Mouse (Mus musculus) intestine, postnatal 0 days (tissue): ENCODE results near the gene Neb. TPM values are rescaled to one million over a fixed set of nuclear protein-coding genes. Genes with fewer than 3 reads are reported as not detected.
"Not testable (repeated sequence)": the region's sequence is repeated elsewhere in the genome, so short reads cannot be mapped to it uniquely, and the experiment has no call there.

Source experiments
- ATAC-seq: fragments of 200-750 bp; cut with Nextera tagmentation; 2 replicates; pipeline ENCODE4 v1.8.0; 2017; ENCODE audit warnings: mild to moderate bottlenecking, moderate TSS enrichment, moderate library complexity
- H3K27ac ChIP-seq: fragments of 300-500 bp; sonication (generic); 2 replicates; pipeline ENCODE4 v1.5.1; 2014; ENCODE audit warnings: mild to moderate bottlenecking, low read depth, low read length, moderate library complexity
- H3K27me3 ChIP-seq: fragments of 300-500 bp; sonication (generic); replicated peaks from 2 replicates; pipeline ENCODE4 v1.6.1; 2014; ENCODE audit warnings: low read length, mixed read lengths; ENCODE audit not compliant: control insufficient read depth, insufficient read depth
- H3K36me3 ChIP-seq: fragments of 300-500 bp; sonication (generic); 2 replicates; pipeline ENCODE4 v1.6.1; 2014; ENCODE audit warnings: mild to moderate bottlenecking, moderate library complexity; ENCODE audit not compliant: control insufficient read depth, insufficient read depth
- H3K4me1 ChIP-seq: fragments of 300-500 bp; sonication (generic); replicated peaks from 2 replicates; pipeline ENCODE4 v1.6.1; 2014; ENCODE audit warnings: antibody characterized with exemption, low read length, mixed read lengths; ENCODE audit not compliant: control insufficient read depth, insufficient read depth
- H3K4me2 ChIP-seq: fragments of 300-500 bp; sonication (generic); replicated peaks from 2 replicates; pipeline ENCODE4 v1.6.1; 2014; ENCODE audit warnings: low read depth, mild to moderate bottlenecking, moderate library complexity
- H3K4me3 ChIP-seq: fragments of 300-500 bp; sonication (generic); 2 replicates; pipeline ENCODE4 v1.5.1; 2014; ENCODE audit warnings: low read depth, low read length
- H3K9ac ChIP-seq: fragments of 300-500 bp; sonication (generic); 2 replicates; pipeline ENCODE4 v1.6.1; 2014; ENCODE audit warnings: mild to moderate bottlenecking, low read depth, low read length
- H3K9me3 ChIP-seq: fragments of 300-500 bp; sonication (generic); 2 replicates; pipeline ENCODE4 v1.6.1; 2016; ENCODE audit warnings: mixed run types; ENCODE audit not compliant: control insufficient read depth
- CTCF ChIP-seq: sonication (generic); IDR thresholded peaks from 2 replicates; pipeline ENCODE4 v1.5.1; 2016; ENCODE audit warnings: low read depth, mild to moderate bottlenecking, control low read depth, antibody characterized with exemption, moderate library complexity
- WGBS: fragments of 180-500 bp; shearing (Covaris S2); extraction: QIAGEN DNeasy Blood & Tissue Kit; methylation state at CpG from one replicate; pipeline ENCODE4 v1.1.7; 2014; 5-methylcytosine and 5-hydroxymethylcytosine counted together
- microRNA-seq: library from miRNA; unstranded; fragments of <30 nt; microRNA quantifications from one replicate; pipeline ENCODE4, GENCODE M21; 2016
- polyA plus RNA-seq: library from polyadenylated mRNA; unstranded; fragments of >200 nt; fragmentation: Nextera tagmentation; extraction: Ambion mirVana; gene quantifications from 2 replicates; pipeline ENCODE4 v1.2.1, GENCODE M21; 2015

Neb gene
- polyA plus RNA-seq, 1 experiment from 2014 or later: 0.10 TPM

DNA sequence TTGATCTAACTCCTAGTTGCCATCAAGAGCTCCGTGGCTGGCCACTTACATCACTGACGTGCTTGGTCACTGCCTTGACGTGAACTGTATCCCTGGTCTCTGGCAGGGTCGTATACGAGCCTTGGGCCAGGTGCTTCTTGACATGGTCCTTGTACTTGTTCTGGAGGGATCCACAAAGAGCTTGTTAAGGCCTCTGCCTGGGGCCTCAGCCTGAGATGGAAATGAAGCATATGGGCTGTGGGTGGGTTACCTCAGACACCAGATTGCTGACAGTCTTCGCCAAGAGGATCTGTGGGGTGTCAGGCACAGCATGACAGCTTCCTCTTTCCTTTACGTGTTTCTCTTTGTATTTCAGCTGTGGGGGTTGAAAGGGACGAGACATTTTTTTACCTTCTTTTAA lies 201.7 kb downstream of the Neb start:
- H3K36me3 ChIP-seq: no peaks in the 10 kb centered on the region
- H3K27ac ChIP-seq: no peak overlapping the region
- no peaks in the 10 kb centered on the region for H3K27me3 ChIP-seq
- no peak overlapping the region for H3K4me2 ChIP-seq
- H3K9ac ChIP-seq: no peak overlapping the region
- TF ChIP-seq CTCF: no peak
- WGBS: 76% methylated on average over 8 of the region's 8 CpGs
- H3K4me1 ChIP-seq: no peaks in the 10 kb centered on the region
- H3K9me3 ChIP-seq: no peaks in the 10 kb centered on the region
- H3K4me3 ChIP-seq: no peak overlapping the region
- ATAC-seq: no peak

DNA sequence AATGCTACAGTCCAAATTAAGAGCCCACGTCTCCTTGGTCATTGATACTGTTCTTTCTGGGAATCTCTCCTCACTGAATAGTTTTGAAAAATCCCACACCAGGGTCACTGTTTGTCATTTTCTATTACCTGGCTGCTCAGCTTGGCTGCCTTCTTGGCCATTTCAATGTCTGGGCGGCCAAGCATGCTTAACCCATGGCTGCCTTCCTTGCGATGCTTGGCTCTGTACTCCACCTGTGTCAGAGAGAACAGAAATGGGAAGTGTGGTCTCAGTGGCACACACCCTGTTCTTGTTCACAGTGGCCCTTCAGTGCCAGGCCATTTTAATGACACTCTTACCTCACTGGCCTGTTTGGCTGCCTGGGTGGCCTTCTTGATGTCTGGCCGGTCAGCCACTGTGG lies 203.3 kb downstream of the Neb start:
- TF ChIP-seq CTCF: no peak
- WGBS: 94% methylated on average over 4 of the region's 4 CpGs

DNA sequence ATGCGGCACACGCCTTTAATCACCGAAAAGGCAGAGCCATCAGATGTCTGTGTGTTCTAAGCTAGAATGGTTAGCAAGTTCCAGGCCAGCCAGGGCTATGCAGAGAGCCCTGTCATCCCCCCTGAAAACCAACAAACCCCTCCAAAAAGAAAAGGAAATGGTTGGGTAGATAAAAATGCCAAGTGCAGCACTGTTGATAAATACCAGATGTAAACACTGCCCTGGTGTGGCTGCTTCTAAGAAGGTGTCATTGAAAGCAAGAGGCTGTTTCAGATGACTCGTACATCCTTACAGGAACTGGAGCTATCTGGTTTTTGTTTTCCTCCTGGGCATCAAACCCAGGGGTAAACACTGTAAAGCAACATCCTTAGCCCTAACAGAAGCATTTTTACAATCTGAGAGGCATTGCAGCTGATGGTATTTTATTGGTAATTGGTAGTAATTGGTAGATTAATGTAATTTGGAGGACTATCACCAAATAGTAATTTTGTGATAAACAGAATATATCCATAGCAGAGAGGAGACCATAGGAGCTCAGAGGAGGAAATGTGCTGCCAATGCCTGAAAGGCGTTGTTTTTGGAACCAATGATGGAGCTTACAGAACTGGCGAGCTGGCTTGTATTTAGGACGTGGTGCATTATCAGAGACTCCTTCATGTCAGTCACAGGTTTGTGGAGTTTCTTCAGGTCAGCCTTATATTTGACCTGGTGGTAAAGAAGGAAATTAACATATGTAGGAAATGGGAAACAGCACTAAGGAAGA lies 208.8 kb downstream of the Neb start:
- H3K27ac ChIP-seq: no peak overlapping the region
- H3K27me3 ChIP-seq: no peaks in the 10 kb centered on the region
- no peak overlapping the region for H3K4me2 ChIP-seq
- no peak for TF ChIP-seq CTCF
- 67% methylated on average over 7 of the region's 7 CpGs for WGBS
- H3K9ac ChIP-seq: no peak overlapping the region
- H3K4me3 ChIP-seq: no peak overlapping the region
- no peaks in the 10 kb centered on the region for H3K36me3 ChIP-seq
- no peaks in the 10 kb centered on the region for H3K4me1 ChIP-seq
- no peak for ATAC-seq
- H3K9me3 ChIP-seq: no peaks in the 10 kb centered on the region

More for the DNA sequence above, 203.3 kb downstream of the Neb start:
- Histone ChIP-seq H3K9ac (no peak overlapping the region), H3K4me2 (no peak overlapping the region), H3K36me3 (no peaks in the 10 kb centered on the region), H3K4me1 (no peaks in the 10 kb centered on the region), H3K27me3 (no peaks in the 10 kb centered on the region), H3K9me3 (no peaks in the 10 kb centered on the region), H3K4me3 (no peak overlapping the region), H3K27ac (no peak overlapping the region)
- ATAC-seq: no peak

DNA sequence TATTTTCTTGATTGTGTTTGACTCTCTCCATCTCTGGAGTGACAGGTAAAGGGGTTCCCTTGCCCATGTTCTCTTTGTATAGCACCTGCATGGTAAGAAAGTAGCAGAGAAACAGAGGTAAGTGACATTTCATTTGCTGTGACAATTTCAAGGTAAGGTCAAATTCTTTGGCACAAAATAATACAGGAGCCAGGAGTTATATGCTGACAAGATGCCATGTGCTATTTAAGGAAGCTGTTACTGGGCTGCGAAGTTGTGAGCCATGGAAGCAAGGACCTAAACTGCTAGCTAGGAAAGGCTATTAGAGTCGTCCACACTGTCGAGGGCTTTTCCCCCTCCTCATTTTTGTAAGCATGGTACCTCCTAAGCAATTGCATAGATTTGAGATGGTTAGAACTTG lies 225.2 kb downstream of the Neb start:
- no peak overlapping the region for H3K9ac ChIP-seq
- H3K36me3 ChIP-seq: no peaks in the 10 kb centered on the region
- H3K4me3 ChIP-seq: no peak overlapping the region
- no peak overlapping the region for H3K4me2 ChIP-seq
- ATAC-seq: no peak
- no peaks in the 10 kb centered on the region for H3K4me1 ChIP-seq
- H3K27me3 ChIP-seq: no peaks in the 10 kb centered on the region
- 81% methylated on average over 3 of the region's 3 CpGs for WGBS
- H3K27ac ChIP-seq: no peak overlapping the region
- H3K9me3 ChIP-seq: no peaks in the 10 kb centered on the region
- no peak for TF ChIP-seq CTCF

DNA sequence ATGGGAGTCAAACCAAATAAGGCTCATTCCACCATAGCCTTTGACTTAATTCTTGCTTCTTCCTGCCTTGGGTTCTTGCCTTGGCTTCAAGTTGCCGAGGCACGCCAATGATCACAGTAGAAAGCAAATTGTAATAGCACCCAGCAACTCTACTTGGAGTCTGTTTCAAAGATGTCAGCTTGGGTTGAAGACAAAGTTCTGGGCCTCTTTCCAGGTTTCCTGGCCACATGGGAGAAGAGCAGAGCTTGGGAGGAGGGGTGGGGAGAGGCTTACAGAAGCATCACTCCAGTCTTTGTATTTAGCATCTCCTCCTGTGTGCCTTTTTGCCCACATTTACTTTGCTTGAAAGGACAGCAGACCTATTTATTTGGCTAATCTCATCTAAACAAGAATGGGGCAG lies 244.9 kb downstream of the Neb start:
- Histone ChIP-seq H3K4me2 (no peak overlapping the region), H3K4me3 (no peak overlapping the region), H3K4me1 (no peaks in the 10 kb centered on the region), H3K9me3 (no peaks in the 10 kb centered on the region), H3K27ac (no peak overlapping the region), H3K27me3 (no peaks in the 10 kb centered on the region), H3K36me3 (0 out of 2 replicates have a peak, but pooled peaks cover 10% of the 10 kb centered on the region), H3K9ac (no peak overlapping the region)
- ATAC-seq: no peak
- no peak for TF ChIP-seq CTCF
- 92% methylated on average over 2 of the region's 2 CpGs for WGBS

DNA sequence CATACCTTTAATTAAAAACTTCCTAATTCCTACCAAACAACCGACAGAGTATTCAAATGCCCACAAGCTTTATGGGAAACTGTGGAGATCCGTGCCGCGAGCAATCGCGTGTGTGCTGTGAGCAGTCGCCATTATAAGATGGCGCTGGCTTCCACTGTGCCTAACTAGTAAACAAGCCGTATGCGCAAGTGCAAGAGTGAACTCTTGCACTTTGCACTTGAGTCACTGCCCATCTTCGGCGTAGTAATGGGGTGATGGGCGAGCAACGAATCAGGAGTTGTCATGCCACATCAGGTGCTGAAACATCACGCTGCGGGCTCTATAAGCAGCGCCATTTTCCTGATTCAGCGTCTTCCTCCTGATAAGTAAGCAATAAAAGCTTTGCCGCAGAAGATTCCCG lies 246.9 kb downstream of the Neb start:
- WGBS: 95% methylated on average over 20 of the region's 20 CpGs
- ATAC-seq, H3K4me2 ChIP-seq: not testable (repeated sequence)

DNA sequence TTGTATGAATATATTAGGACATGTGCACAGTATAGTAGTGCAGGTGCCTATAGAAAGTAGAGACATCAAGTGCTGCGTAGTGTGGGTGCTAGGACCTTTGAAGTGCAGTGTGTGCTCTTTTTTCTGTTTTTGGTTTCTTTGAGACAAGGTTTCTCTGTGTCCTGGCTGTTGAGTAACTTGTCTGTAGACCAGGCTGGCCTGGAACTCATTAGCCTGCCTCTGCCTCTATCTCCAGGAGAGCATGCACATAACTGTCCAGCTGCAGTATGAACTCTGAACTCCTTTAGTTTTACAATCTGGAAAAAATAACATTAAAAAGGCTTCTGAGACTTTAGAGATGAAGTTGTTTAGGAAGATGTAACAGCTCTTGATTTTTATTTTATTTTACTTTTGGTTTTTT lies 264.2 kb downstream of the Neb start:
- no peaks in the 10 kb centered on the region for H3K4me1 ChIP-seq
- no peak overlapping the region for H3K4me3 ChIP-seq
- no peaks in the 10 kb centered on the region for H3K27me3 ChIP-seq
- H3K27ac ChIP-seq: no peak overlapping the region
- no peaks in the 10 kb centered on the region for H3K9me3 ChIP-seq
- 86% methylated on average over 1 of the region's 1 CpGs for WGBS
- H3K9ac ChIP-seq: no peak overlapping the region
- peaks cover 58% of the 10 kb centered on the region for H3K36me3 ChIP-seq
- ATAC-seq: no peak
- no peak for TF ChIP-seq CTCF
- H3K4me2 ChIP-seq: no peak overlapping the region

More for the DNA sequence above, 246.9 kb downstream of the Neb start:
- H3K9me3 ChIP-seq, H3K9ac ChIP-seq, H3K27me3 ChIP-seq, H3K4me3 ChIP-seq, H3K27ac ChIP-seq, H3K4me1 ChIP-seq, H3K36me3 ChIP-seq: not testable (repeated sequence)

Small RNA genes within 50 kb of the gene (microRNA-seq; reads per million reads assigned to microRNA genes)
- not detected for gene Gm22095

Other genes starting within 250 kb of the Neb start
- gene Arl5a, start 46.4 kb upstream of the Neb start, polyA plus RNA-seq: 27.4 and 31.1 TPM in 2 replicates